Mouse (Mus musculus): ENCODE results near the gene Znfx1. TPM values are rescaled to one million over a fixed set of nuclear protein-coding genes. Genes with fewer than 3 reads are reported as not detected.

The Znfx1 gene
- polyA plus RNA-seq (2015; fragmentation: Nextera tagmentation; extraction: Ambion mirVana): 13.1 and 15.2 TPM in 2 replicates

GRCm38 (mm10) chr2:167062965-167063880 lies at the start of gene Znfx1:
Gene Znfx1 (minus strand): TSS chr2:167063015.
- H3K4me3 ChIP-seq (ENCODE audit: low read depth, low read length): peak within 1 kb of the TSS; percentile 75
- peak; percentile 28; the same call in 1 of the 2 replicates for TF ChIP-seq CTCF (IDR thresholded peaks at IDR 0.05; ENCODE audit: low read depth)
- peaks cover 18% of the 10 kb centered on the region for H3K36me3 ChIP-seq (ENCODE audit: control insufficient read depth, insufficient read depth)
- no peaks in the 10 kb centered on the region for H3K27me3 ChIP-seq (replicated peaks; ENCODE audit: control insufficient read depth, insufficient read depth, low read length)
- H3K4me1 ChIP-seq (replicated peaks; ENCODE audit: control insufficient read depth, insufficient read depth, low read length): 0 out of 2 replicates have a peak, but pooled peaks cover 6% of the 10 kb centered on the region
- peak within 1 kb of the TSS; percentile 81 for H3K4me2 ChIP-seq (replicated peaks; ENCODE audit: low read depth)
- peak within 1 kb of the TSS; percentile 96 for H3K27ac ChIP-seq (ENCODE audit: low read depth, low read length)
- peak within 1 kb of the TSS; percentile 70 for H3K9ac ChIP-seq (ENCODE audit: low read depth, low read length)
- peak; percentile 92 for ATAC-seq
- WGBS: under 1% methylated on average over 57 of the region's 57 CpGs
- no peaks in the 10 kb centered on the region for H3K9me3 ChIP-seq (ENCODE audit: control insufficient read depth)

DNA sequence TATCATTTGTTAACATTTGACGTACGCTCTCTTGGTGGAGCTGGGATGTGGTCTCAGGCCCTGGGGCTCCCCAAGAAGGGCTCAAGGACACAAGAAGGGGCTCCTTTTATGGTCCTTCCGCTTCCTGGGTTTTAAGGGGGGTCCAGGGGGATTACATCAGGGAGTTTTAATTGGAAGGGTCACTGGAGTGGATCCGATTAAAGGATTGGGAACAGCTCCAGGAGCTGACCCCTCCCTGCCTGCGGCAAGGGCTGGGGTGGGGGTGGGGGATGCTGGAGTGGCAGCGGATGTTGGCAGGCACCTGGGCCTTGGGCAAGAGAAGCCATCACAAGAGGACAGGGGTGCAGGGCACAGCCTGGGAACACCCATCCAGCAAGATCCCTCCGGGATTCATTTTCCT lies 49.4 kb upstream of the Znfx1 start:
- Histone ChIP-seq H3K27ac (ENCODE audit: low read depth, low read length) (no peak overlapping the region), H3K9me3 (ENCODE audit: control insufficient read depth) (no peaks in the 10 kb centered on the region), H3K4me1 (replicated peaks; ENCODE audit: control insufficient read depth, insufficient read depth, low read length) (no peaks in the 10 kb centered on the region), H3K27me3 (replicated peaks; ENCODE audit: control insufficient read depth, insufficient read depth, low read length) (no peaks in the 10 kb centered on the region), H3K9ac (ENCODE audit: low read depth, low read length) (no peak overlapping the region), H3K4me3 (ENCODE audit: low read depth, low read length) (no peak overlapping the region), H3K36me3 (ENCODE audit: control insufficient read depth, insufficient read depth) (no peaks in the 10 kb centered on the region), H3K4me2 (replicated peaks; ENCODE audit: low read depth) (no peak overlapping the region)
- TF ChIP-seq CTCF (IDR thresholded peaks at IDR 0.05; ENCODE audit: low read depth): no peak
- ATAC-seq: no peak
- WGBS: 65% methylated on average over 7 of the region's 7 CpGs

- no peak for TF ChIP-seq CTCF (IDR thresholded peaks at IDR 0.05; ENCODE audit: low read depth)
- H3K36me3 ChIP-seq (ENCODE audit: control insufficient read depth, insufficient read depth): no peaks in the 10 kb centered on the region
- no peak for ATAC-seq
- H3K27ac ChIP-seq (ENCODE audit: low read depth, low read length): no peak overlapping the region
- H3K27me3 ChIP-seq (replicated peaks; ENCODE audit: control insufficient read depth, insufficient read depth, low read length): no peaks in the 10 kb centered on the region
- no peak overlapping the region for H3K4me2 ChIP-seq (replicated peaks; ENCODE audit: low read depth)
- WGBS: 81% methylated on average over 8 of the region's 8 CpGs
- no peak overlapping the region for H3K4me3 ChIP-seq (ENCODE audit: low read depth, low read length)
- H3K4me1 ChIP-seq (replicated peaks; ENCODE audit: control insufficient read depth, insufficient read depth, low read length): no peaks in the 10 kb centered on the region
- no peaks in the 10 kb centered on the region for H3K9me3 ChIP-seq (ENCODE audit: control insufficient read depth)
- H3K9ac ChIP-seq (ENCODE audit: low read depth, low read length): no peak overlapping the region
These were observed 46.7 kb upstream of the Znfx1 start for GRCm38 (mm10) chr2:167109506-167109905.

DNA sequence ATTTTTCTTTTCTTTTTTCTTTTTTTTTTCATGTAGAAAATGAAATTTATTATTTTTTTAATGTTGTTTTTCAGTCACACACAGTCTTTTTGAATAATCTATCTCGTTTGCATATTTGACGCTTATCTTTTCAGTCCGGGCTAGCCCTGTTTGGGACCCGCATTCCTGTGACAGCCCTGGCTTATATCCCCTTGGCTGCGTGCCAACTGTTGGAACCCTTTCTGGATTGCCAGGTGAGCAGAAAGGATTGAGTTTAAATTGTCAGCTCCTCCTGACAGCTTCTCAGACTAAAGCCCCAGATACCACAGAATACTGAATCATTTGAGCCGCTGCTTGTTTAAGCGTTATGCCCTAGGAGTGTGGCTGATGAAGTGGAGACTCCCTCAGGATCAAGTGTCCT lies 40.7 kb upstream of the Znfx1 start:
- no peaks in the 10 kb centered on the region for H3K9me3 ChIP-seq (ENCODE audit: control insufficient read depth)
- no peak overlapping the region for H3K4me2 ChIP-seq (replicated peaks; ENCODE audit: low read depth)
- H3K4me1 ChIP-seq (replicated peaks; ENCODE audit: control insufficient read depth, insufficient read depth, low read length): no peaks in the 10 kb centered on the region
- H3K9ac ChIP-seq (ENCODE audit: low read depth, low read length): no peak overlapping the region
- 49% methylated on average over 7 of the region's 7 CpGs for WGBS
- ATAC-seq: no peak
- no peaks in the 10 kb centered on the region for H3K27me3 ChIP-seq (replicated peaks; ENCODE audit: control insufficient read depth, insufficient read depth, low read length)
- H3K36me3 ChIP-seq (ENCODE audit: control insufficient read depth, insufficient read depth): no peaks in the 10 kb centered on the region
- no peak for TF ChIP-seq CTCF (IDR thresholded peaks at IDR 0.05; ENCODE audit: low read depth)
- H3K4me3 ChIP-seq (ENCODE audit: low read depth, low read length): no peak overlapping the region
- H3K27ac ChIP-seq (ENCODE audit: low read depth, low read length): no peak overlapping the region

DNA sequence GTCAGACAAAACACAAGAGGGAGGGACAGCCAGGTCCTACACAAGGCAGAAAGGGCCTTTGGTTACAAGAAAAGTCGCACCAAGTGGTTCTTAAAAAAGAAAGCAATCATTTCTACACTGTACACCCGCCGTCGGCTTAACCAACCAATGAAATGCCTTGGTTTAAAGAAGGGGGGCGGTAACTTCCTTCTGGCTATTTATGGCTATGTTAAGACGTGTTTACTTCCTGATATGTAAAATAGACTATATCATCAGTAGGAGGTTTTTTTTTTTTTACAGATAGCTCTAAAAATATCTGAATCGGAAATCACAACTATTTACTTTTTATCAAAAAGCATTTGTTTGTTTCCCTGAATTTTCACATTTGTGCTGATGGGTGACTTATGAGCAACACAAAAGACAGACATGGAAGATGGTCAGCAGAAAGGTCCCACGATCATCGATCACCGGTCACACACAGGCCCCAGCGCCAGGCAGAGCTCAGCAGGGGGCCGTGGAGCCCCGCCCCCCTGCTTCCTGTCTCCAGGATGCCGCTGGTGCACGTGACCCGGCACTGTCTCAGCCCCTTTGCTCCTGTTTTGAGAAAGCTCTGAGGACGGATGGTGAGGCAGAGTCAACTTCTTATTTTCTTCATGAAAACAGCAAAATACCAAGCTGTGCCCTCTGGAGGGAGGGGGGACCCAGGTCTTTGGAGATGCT lies 39.1 kb upstream of the Znfx1 start:
- 66% methylated on average over 17 of the region's 17 CpGs for WGBS
- Histone ChIP-seq H3K4me3 (ENCODE audit: low read depth, low read length) (no peak overlapping the region), H3K27me3 (replicated peaks; ENCODE audit: control insufficient read depth, insufficient read depth, low read length) (no peaks in the 10 kb centered on the region), H3K9ac (ENCODE audit: low read depth, low read length) (no peak overlapping the region), H3K4me1 (replicated peaks; ENCODE audit: control insufficient read depth, insufficient read depth, low read length) (no peaks in the 10 kb centered on the region), H3K36me3 (ENCODE audit: control insufficient read depth, insufficient read depth) (no peaks in the 10 kb centered on the region), H3K4me2 (replicated peaks; ENCODE audit: low read depth) (no peak overlapping the region), H3K27ac (ENCODE audit: low read depth, low read length) (no peak overlapping the region), H3K9me3 (ENCODE audit: control insufficient read depth) (no peaks in the 10 kb centered on the region)
- no peak for ATAC-seq
- TF ChIP-seq CTCF (IDR thresholded peaks at IDR 0.05; ENCODE audit: low read depth): no peak

DNA sequence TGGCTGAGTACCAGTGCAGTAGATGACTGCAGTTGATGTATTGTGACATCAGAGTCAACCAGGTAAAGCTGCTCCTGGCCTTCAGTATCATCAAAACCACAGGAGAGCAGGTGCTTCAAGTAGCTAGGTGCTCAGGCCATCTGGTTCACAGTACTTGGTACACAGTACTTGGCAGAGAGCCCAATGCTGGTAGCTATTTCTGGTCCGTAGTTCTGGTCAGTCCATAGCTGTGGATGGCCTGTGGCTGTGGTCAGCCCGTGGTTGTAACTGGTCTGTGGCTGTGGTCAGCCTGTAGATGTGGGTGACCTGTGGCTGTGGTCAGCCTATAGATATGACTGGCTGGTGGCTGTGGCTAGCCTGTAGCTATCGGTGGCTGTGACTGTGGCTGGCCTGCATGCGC lies 31.9 kb upstream of the Znfx1 start:
- no peak overlapping the region for H3K9ac ChIP-seq (ENCODE audit: low read depth, low read length)
- no peaks in the 10 kb centered on the region for H3K9me3 ChIP-seq (ENCODE audit: control insufficient read depth)
- no peak for TF ChIP-seq CTCF (IDR thresholded peaks at IDR 0.05; ENCODE audit: low read depth)
- no peaks in the 10 kb centered on the region for H3K4me1 ChIP-seq (replicated peaks; ENCODE audit: control insufficient read depth, insufficient read depth, low read length)
- no peaks in the 10 kb centered on the region for H3K36me3 ChIP-seq (ENCODE audit: control insufficient read depth, insufficient read depth)
- H3K4me3 ChIP-seq (ENCODE audit: low read depth, low read length): no peak overlapping the region
- H3K27ac ChIP-seq (ENCODE audit: low read depth, low read length): no peak overlapping the region
- no peak for ATAC-seq
- H3K27me3 ChIP-seq (replicated peaks; ENCODE audit: control insufficient read depth, insufficient read depth, low read length): no peaks in the 10 kb centered on the region
- WGBS: 78% methylated on average over 4 of the region's 4 CpGs
- H3K4me2 ChIP-seq (replicated peaks; ENCODE audit: low read depth): no peak overlapping the region

All from intestine, postnatal 0 days (tissue).